Mouse (Mus musculus): ENCODE measurements around the gene Axl.

DNA sequence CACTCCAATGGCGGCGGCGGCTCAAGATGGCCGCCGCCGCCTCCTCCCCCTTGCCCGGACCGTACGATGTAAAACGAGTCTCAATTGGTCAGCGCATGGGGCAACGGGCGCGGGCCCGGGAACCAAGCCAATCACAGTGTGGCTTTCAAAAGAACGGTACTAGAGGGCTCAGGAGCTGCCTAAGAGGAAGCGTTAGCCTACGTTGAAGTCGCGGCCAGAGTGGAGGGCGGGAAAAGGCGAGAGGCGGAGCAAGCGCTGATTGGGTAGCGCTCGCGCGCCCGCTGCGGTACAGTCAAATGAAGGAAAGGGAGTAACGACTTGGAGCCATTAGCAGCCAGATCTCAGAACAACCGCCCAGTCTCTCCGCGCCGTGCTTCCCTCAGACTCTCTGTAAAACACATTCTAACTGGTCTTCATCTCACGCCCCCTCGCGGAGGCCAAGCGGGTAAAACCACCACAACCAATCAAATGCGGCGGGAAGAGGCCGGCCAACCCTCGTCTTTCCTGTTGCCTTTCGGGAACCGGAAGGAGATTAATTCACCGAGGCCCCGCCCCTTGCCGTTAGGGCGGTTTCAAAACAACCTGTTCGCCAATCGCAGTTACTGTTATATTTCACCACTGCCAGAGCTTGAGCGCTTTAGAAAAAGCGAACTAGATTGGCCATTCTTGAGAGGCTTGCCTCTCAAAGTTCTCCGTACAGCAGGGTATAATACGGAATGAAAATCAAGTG is 33.6 kb downstream of the Axl start, which contains the start of gene Hnrnpul1:
- TF ChIP-seq POLR2A (IDR thresholded peaks at IDR 0.05; ENCODE audit: insufficient read depth, low read depth, low read length) (no peak; the same call in 1 of the 2 replicates), CTCF (IDR thresholded peaks at IDR 0.05; ENCODE audit: insufficient read depth, low read depth, low read length) (peak; percentile 49; the same call in 1 of the 2 replicates)

Measured in olfactory bulb, adult 2 months (tissue).